18 mouse cellular contexts compared by ENCODE assay signal in the genomic region with DNA sequence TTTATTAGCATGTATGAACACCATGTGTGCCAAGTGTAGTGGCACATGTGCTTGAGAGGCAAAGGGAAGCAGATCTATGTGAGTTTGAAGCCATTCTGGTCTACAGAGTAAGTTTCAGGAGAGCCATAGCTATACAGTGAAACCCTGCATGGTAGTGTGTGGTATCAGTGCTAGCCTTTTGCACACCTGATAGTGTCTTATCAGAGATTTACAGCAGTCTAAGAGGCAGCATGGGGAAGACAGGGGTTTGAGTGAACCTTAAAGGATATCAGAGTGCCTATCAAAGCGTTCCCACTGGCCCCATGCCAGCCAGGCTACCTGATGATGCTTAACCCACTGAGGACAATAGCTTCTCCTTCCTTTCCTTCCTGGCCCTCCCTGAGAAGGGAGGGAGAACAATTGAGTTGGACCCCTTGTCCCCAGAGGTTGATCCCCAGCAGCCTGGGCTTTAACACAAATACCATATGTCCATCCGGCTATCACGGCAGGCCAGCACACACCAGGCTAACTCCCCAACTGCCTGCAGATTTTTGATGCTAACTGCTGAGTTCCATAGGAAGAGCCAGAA. TPM values are rescaled to one million over a fixed set of nuclear protein-coding genes. Genes with fewer than 3 reads are reported as not detected.
DNase-seq lines count a peak whose midpoint lies in the region; ATAC-seq and TF ChIP-seq lines count a peak whose summit lies in the region.
"Had no signal": no experiment of that assay in that cellular context is flagged by ENCODE, and none has a peak within 500 bp of the region (broad histone marks: within the 10 kb centered on the region; RNA-seq: fewer than 3 reads in every experiment).

No protein-coding gene starts in this region.

- H3K36me3 ChIP-seq in liver, postnatal 0 days (replicated peaks; ENCODE audit: insufficient read depth, low read length), result no peaks in the 10 kb centered on the region
- H3K36me3 ChIP-seq in liver, embryonic 12.5 days, result no peaks in the 10 kb centered on the region
- H3K36me3 ChIP-seq: hindbrain, embryonic 10.5 days; midbrain, embryonic 13.5 days had no signal

- H3K4me1 ChIP-seq in liver, postnatal 0 days (ENCODE audit: insufficient read depth), result no peaks in the 10 kb centered on the region
- H3K4me1 ChIP-seq in liver, embryonic 12.5 days, result 0 out of 2 replicates have a peak, but pooled peaks cover 6% of the 10 kb centered on the region

- no peak for ATAC-seq in liver, postnatal 0 days
- ATAC-seq in liver, embryonic 12.5 days, result no peak
- ATAC-seq: forebrain, embryonic 14.5 days; hindbrain, embryonic 16.5 days; intestine, embryonic 16.5 days; midbrain, embryonic 13.5 days had no signal

- no peak overlapping the region for H3K4me3 ChIP-seq in gastrocnemius, adult 2 months
- H3K4me3 ChIP-seq in liver, postnatal 0 days (ENCODE audit: low read depth, low read length), result no peak overlapping the region
- no peak overlapping the region for H3K4me3 ChIP-seq in liver, embryonic 12.5 days
- H3K4me3 ChIP-seq: hindbrain, embryonic 10.5 days; midbrain, embryonic 13.5 days had no signal

- peak overlapping the region; percentile 51 for H3K27ac ChIP-seq in gastrocnemius, adult 2 months
- no peak overlapping the region for H3K27ac ChIP-seq in liver, postnatal 0 days (ENCODE audit: low read depth)
- no peak overlapping the region for H3K27ac ChIP-seq in liver, embryonic 12.5 days
- H3K27ac ChIP-seq: hindbrain, embryonic 10.5 days; midbrain, embryonic 13.5 days had no signal

- no peak for TF ChIP-seq EP300 in liver, postnatal 0 days (IDR thresholded peaks at IDR 0.05; ENCODE audit: low read depth)

- no peak for TF ChIP-seq CTCF in gastrocnemius, adult 2 months (IDR thresholded peaks at IDR 0.05)
- TF ChIP-seq CTCF in liver, postnatal 0 days (IDR thresholded peaks at IDR 0.05; ENCODE audit: low read depth), result no peak

- 64% methylated on average over 3 of the region's 3 CpGs for WGBS in liver, postnatal 0 days (ENCODE audit: insufficient replicate concordance)
- WGBS in liver, embryonic 12.5 days (ENCODE audit: insufficient replicate concordance), result 75% methylated on average over 3 of the region's 3 CpGs

- no peaks in the 10 kb centered on the region for H3K27me3 ChIP-seq in liver, postnatal 0 days (ENCODE audit: insufficient read depth, low read length)
- H3K27me3 ChIP-seq in liver, embryonic 12.5 days (replicated peaks), result 0 out of 2 replicates have a peak, but pooled peaks cover 3% of the 10 kb centered on the region
- H3K27me3 ChIP-seq: midbrain, embryonic 13.5 days had no signal

- intact Hi-C loops in gastrocnemius, adult 2 months (cut with DNase I), result no loop called here
- intact Hi-C loops in heart, postnatal 10 days (cut with DNase I), result no loop called here

- no peak overlapping the region for H3K4me2 ChIP-seq in liver, postnatal 0 days (ENCODE audit: low read depth, low read length)
- no peak overlapping the region for H3K4me2 ChIP-seq in liver, embryonic 12.5 days
- H3K4me2 ChIP-seq: liver, embryonic 11.5 days; lung, embryonic 14.5 days; midbrain, embryonic 13.5 days had no signal

- no peaks in the 10 kb centered on the region for H3K9me3 ChIP-seq in liver, postnatal 0 days (ENCODE audit: low read length)
- H3K9me3 ChIP-seq in liver, embryonic 12.5 days (replicated peaks), result no peaks in the 10 kb centered on the region
- H3K9me3 ChIP-seq: hindbrain, embryonic 10.5 days; midbrain, embryonic 13.5 days had no signal

- peak; percentile 56 for DNase-seq in gastrocnemius, adult 2 months
- no peak for DNase-seq in gastrocnemius, adult 18-20 months (ENCODE audit: low spot score)
- peak; percentile 12 for DNase-seq in liver, postnatal 0 days
- peak; percentile 55 to 59 for DNase-seq in heart, postnatal 10 days
- DNase-seq in thymus, postnatal 36 days, result no peak
- DNase-seq in urinary bladder, postnatal 36 days (ENCODE audit: low spot score in 2 of 2), result no peak

- H3K9ac ChIP-seq in liver, postnatal 0 days (replicated peaks), result no peak overlapping the region
- H3K9ac ChIP-seq in liver, embryonic 12.5 days, result no peak overlapping the region
- H3K9ac ChIP-seq: lung, embryonic 14.5 days; midbrain, embryonic 13.5 days had no signal

RNA-seq across cellular contexts. Expression of a gene that starts 19.9 kb away (rescaled TPM):
- 10 to 100 TPM; 10.2 to 13.5 TPM for total RNA-seq in gastrocnemius, adult 2 months (2021)
- total RNA-seq in gastrocnemius, adult 18-20 months (2021), result 1 to 10 TPM; 4.8 to 5.8 TPM
- polyA plus RNA-seq in liver, postnatal 0 days (2015; fragmentation: Nextera tagmentation; extraction: Ambion mirVana), result not detected in 2 replicates
- polyA plus RNA-seq in liver, embryonic 12.5 days (2016; fragmentation: Nextera tagmentation; extraction: Ambion mirVana), result 2.7 and 3.1 TPM in 2 replicates
- total RNA-seq in heart, postnatal 10 days (2021), result 10 to 100 TPM; 46.9 to 55.9 TPM
- total RNA-seq: granulocyte monocyte progenitor cell, adult 5-6 weeks; megakaryocyte, adult 5-6 weeks; monocyte, adult 5-6 weeks; neutrophil, adult 5-6 weeks had no signal

Comparison
In these comparisons a context has a peak if more than half of its experiments do, and no peak if none do; other contexts are left out.
1. DNase-seq: peak in gastrocnemius, adult 2 months (single experiment), liver, postnatal 0 days (single experiment) and heart, postnatal 10 days (2 of 2); none in gastrocnemius, adult 18-20 months (single experiment), thymus, postnatal 36 days (0 of 2) and urinary bladder, postnatal 36 days (0 of 2).